Mouse (Mus musculus) G1E (cell line): ENCODE data around the gene Rbms2.

Experiments used
- CTCF ChIP-seq: IDR thresholded peaks from 2 replicates; pipeline ENCODE4 v1.5.1; 2012; ENCODE audit warnings: low read depth, low read length, inconsistent platforms, mixed read lengths
- POLR2AphosphoS5 ChIP-seq: IDR thresholded peaks from 2 replicates; pipeline ENCODE4 v1.6.1; 2012; ENCODE audit warnings: low read depth, low read length, inconsistent platforms; ENCODE audit not compliant: insufficient replicate concordance
- TAL1 ChIP-seq: conservative IDR thresholded peaks from 2 replicates; pipeline ENCODE4 v1.6.1; 2012; ENCODE audit warnings: low read depth, low read length, inconsistent platforms, mixed read lengths

DNA sequence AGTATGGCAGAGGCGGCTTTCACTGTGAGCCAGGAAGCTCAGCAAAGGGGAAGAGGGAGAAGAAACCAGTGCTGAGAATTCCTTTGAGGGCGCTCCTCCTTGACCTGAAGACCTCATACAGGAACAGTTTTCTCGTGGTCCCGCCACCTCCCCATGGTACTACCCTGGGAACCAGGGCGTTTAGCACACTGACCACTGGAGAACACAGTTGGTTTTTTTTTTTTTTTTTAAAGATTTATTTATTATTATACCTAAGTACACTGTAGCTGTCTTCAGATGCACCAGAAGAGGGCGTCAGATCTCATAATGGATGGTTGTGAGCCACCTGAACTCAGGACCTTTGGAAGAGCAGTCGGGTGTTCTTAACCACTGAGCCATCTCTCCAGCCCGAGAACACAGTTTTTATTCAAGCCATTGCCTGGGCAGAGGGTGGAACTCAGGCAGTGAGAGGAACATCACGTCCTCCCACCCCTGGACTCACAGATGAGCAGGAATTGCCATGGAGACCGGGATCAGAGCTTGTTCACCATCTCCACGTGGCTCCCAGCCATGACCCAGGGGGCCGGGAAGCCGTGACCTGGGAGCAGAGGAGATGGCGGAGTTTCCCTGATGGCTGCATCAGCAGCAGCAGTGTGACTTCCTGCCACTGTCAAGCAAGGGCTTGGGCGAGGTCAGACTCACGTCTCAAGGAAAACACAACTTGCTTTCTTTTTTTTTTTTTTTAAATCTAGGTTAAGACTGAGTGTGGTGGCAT, 41.6 kb upstream of the Rbms2 start:
- TF ChIP-seq TAL1 = no peak
- TF ChIP-seq CTCF = no peak
- TF ChIP-seq POLR2AphosphoS5 = no peak
